Mouse (Mus musculus): Measurements from ENCODE around the gene Hax1. TPM values are rescaled to one million over a fixed set of nuclear protein-coding genes. Genes with fewer than 3 reads are reported as not detected.

The Hax1 gene
- total RNA-seq (2023): 62.2 to 73.9 TPM (median 67.9 TPM) in 4 replicates

DNA sequence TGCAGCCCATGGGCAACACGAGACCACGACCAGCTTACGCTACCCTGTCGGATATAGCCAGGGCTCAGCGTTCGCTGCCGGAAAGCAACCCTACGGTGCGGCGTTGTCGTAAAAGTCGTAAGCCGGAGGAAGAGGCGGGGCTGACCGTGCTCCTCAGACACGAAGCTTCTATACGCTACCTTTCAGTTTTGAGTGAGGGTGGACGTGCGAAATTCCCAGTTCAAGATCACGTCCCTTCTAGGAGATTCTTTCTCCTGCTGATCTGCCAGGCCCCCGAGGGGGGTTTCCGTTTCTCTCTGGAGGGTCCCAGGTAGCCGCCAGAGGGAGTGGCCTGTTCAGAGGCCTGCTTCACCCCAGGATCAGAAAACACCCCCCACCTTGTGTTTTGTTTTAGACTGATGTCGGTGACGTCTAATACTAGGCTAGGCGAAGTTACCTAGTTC is at the start of gene Hax1:
TSS of gene Hax1 (minus strand) at position 169 of the 443 bp plus-strand sequence.

GRCm38 (mm10) chr3:89963221-89963763 is 35.3 kb downstream of the Hax1 start, which contains the start of gene Atp8b2:
Gene Atp8b2 (minus strand): TSS chr3:89963508.

Other genes with a start within 250 kb of the Hax1 start
- gene Chrnb2, start 234.1 kb downstream of the Hax1 start, total RNA-seq (2023): 1.3 to 1.7 TPM (median 1.5 TPM) in 4 replicates
- 107 to 121 TPM (median 118 TPM) in 4 replicates for gene Ube2q1, start 225.2 kb downstream of the Hax1 start, total RNA-seq (2023)
- 0.12 TPM in 1 of 4 replicates, not detected in the others for gene She, start 167.4 kb downstream of the Hax1 start, total RNA-seq (2023)
- 18.7 to 20.3 TPM (median 19.4 TPM) in 4 replicates for gene Il6ra, start 85.6 kb downstream of the Hax1 start, total RNA-seq (2023)
- gene Atp8b2, start 35.3 kb downstream of the Hax1 start, total RNA-seq (2023): 60.1 to 77.6 TPM (median 63.2 TPM) in 4 replicates
- gene 4933434E20Rik, start 52.9 kb upstream of the Hax1 start, total RNA-seq (2023): 107 to 116 TPM (median 114 TPM) in 4 replicates
- gene Ubap2l, start 53.8 kb upstream of the Hax1 start, total RNA-seq (2023): 331 to 385 TPM (median 358 TPM) in 4 replicates
- 545 to 588 TPM (median 552 TPM) in 4 replicates for gene Tpm3, start 73.9 kb upstream of the Hax1 start, total RNA-seq (2023)
- 1.7 to 2.5 TPM (median 1.9 TPM) in 4 replicates for gene Nup210l, start 105.4 kb upstream of the Hax1 start, total RNA-seq (2023)
- 9,520 to 10,422 TPM (median 10,240 TPM) in 4 replicates for gene Rps27, start 214.9 kb upstream of the Hax1 start, total RNA-seq (2023)
- gene Rab13, start 214.9 kb upstream of the Hax1 start, total RNA-seq (2023): 0.72 to 0.92 TPM in 2 of 4 replicates, not detected in the others
- 83.4 to 92.8 TPM (median 90.6 TPM) in 4 replicates for gene Jtb, start 232.8 kb upstream of the Hax1 start, total RNA-seq (2023)
- not detected in 4 replicates for gene Creb3l4, start 244.7 kb upstream of the Hax1 start, total RNA-seq (2023)
- gene Slc39a1, start 249.4 kb upstream of the Hax1 start, total RNA-seq (2023): 25.9 to 33.1 TPM (median 28.9 TPM) in 4 replicates

All from B cell, adult 62 days (primary cell).